Comparison of ENCODE assay signal across 8 mouse cellular contexts in genomic region chr4:84675171-84675973, GRCm38 (mm10). TPM values are rescaled to one million over a fixed set of nuclear protein-coding genes. Genes with fewer than 3 reads are reported as not detected.
DNase-seq lines count a peak whose midpoint lies in the region; ATAC-seq and TF ChIP-seq lines count a peak whose summit lies in the region.

Gene Bnc2, minus strand, starts transcription at chr4:84675275.

- TF ChIP-seq CTCF in ES-Bruce4 (IDR thresholded peaks at IDR 0.05; ENCODE audit: low read depth, low read length): no peak
- no peak for TF ChIP-seq CTCF in heart, postnatal 0 days (IDR thresholded peaks at IDR 0.05; ENCODE audit: low read depth)
- TF ChIP-seq CTCF in small intestine, adult 2 months (IDR thresholded peaks at IDR 0.05; ENCODE audit: extremely low read depth, insufficient read length, insufficient replicate concordance, low read depth, low read length): no peak

- peak within 1 kb of the TSS; percentile 91 for H3K4me2 ChIP-seq in heart, postnatal 0 days (ENCODE audit: low read depth, low read length)

- peak; percentile 82 for DNase-seq in ZHBTc4 (ENCODE audit: low read depth, low spot score)
- DNase-seq in forebrain, embryonic 10.5 days (ENCODE audit: extremely low spot score, low spot score): peak; percentile 62
- DNase-seq in heart, postnatal 0 days (ENCODE audit: low spot score): peak; percentile 40
- DNase-seq in kidney, postnatal 25 days: peak; percentile 45 to 67
- DNase-seq in left cerebral cortex, adult 11 months (ENCODE audit: low spot score): no peak

- H3K27me3 ChIP-seq in ES-Bruce4 (ENCODE audit: control insufficient read depth, insufficient read depth, low read length, poor library complexity, severe bottlenecking): no peaks in the 10 kb centered on the region
- H3K27me3 ChIP-seq in forebrain, embryonic 10.5 days (ENCODE audit: poor library complexity, severe bottlenecking): peaks cover 92% of the 10 kb centered on the region
- peaks cover 80% of the 10 kb centered on the region for H3K27me3 ChIP-seq in heart, postnatal 0 days (ENCODE audit: control insufficient read depth, insufficient read depth, low read length)
- H3K27me3 ChIP-seq in small intestine, adult 2 months (ENCODE audit: control insufficient read depth, insufficient read depth, low read length): peaks cover 22% of the 10 kb centered on the region

- no peaks in the 10 kb centered on the region for H3K4me1 ChIP-seq in ES-Bruce4 (ENCODE audit: control insufficient read depth, insufficient read depth, low read length)
- peaks cover 32% of the 10 kb centered on the region for H3K4me1 ChIP-seq in forebrain, embryonic 10.5 days
- no peaks in the 10 kb centered on the region for H3K4me1 ChIP-seq in heart, postnatal 0 days (ENCODE audit: control insufficient read depth, insufficient read depth)
- H3K4me1 ChIP-seq in small intestine, adult 2 months (ENCODE audit: control insufficient read depth, insufficient read depth, insufficient read length, low read length): no peaks in the 10 kb centered on the region; the same call in 1 of the 2 replicates

- peak within 1 kb of the TSS; percentile 64 for H3K4me3 ChIP-seq in ES-Bruce4 (ENCODE audit: low read depth, low read length)
- peak within 1 kb of the TSS; percentile 76 for H3K4me3 ChIP-seq in forebrain, embryonic 10.5 days
- H3K4me3 ChIP-seq in heart, postnatal 0 days (ENCODE audit: low read depth, low read length): peak within 1 kb of the TSS; percentile 60
- peak within 1 kb of the TSS; percentile 49 for H3K4me3 ChIP-seq in small intestine, adult 2 months (ENCODE audit: low read depth, low read length)

- TF ChIP-seq POLR2A in ES-Bruce4 (IDR thresholded peaks at IDR 0.05; ENCODE audit: insufficient read depth, low read length): no peak
- no peak for TF ChIP-seq POLR2A in small intestine, adult 2 months (IDR thresholded peaks at IDR 0.05; ENCODE audit: low read depth, low read length)

- H3K9ac ChIP-seq in ES-Bruce4 (ENCODE audit: low read depth, poor library complexity, severe bottlenecking): peak within 1 kb of the TSS; percentile 95
- H3K9ac ChIP-seq in heart, postnatal 0 days (replicated peaks; ENCODE audit: low read depth, low read length): peak within 1 kb of the TSS; percentile 47

- H3K36me3 ChIP-seq in ES-Bruce4 (ENCODE audit: control insufficient read depth, insufficient read depth, low read length, poor library complexity, severe bottlenecking): no peaks in the 10 kb centered on the region
- H3K36me3 ChIP-seq in forebrain, embryonic 10.5 days (replicated peaks): no peaks in the 10 kb centered on the region
- no peaks in the 10 kb centered on the region for H3K36me3 ChIP-seq in heart, postnatal 0 days (replicated peaks; ENCODE audit: control insufficient read depth, insufficient read depth, low read length)
- no peaks in the 10 kb centered on the region for H3K36me3 ChIP-seq in small intestine, adult 2 months (ENCODE audit: control insufficient read depth, insufficient read depth, low read length)

- H3K9me3 ChIP-seq in ES-Bruce4 (replicated peaks; ENCODE audit: control insufficient read depth, insufficient read depth, low read length, poor library complexity, severe bottlenecking): no peaks in the 10 kb centered on the region
- H3K9me3 ChIP-seq in forebrain, embryonic 10.5 days: no peaks in the 10 kb centered on the region
- no peaks in the 10 kb centered on the region for H3K9me3 ChIP-seq in heart, postnatal 0 days (replicated peaks; ENCODE audit: control insufficient read depth, low read length)

- under 1% methylated on average over 80 of the region's 80 CpGs for WGBS in forebrain, embryonic 10.5 days
- under 1% methylated on average over 77 of the region's 80 CpGs for WGBS in heart, postnatal 0 days
- 1% methylated on average over 80 of the region's 80 CpGs for WGBS in small intestine, adult 2 months

- peak; percentile 68 for ATAC-seq in heart, postnatal 0 days (ENCODE audit: insufficient read depth, low read depth)
- ATAC-seq in megakaryocyte, adult 5-6 weeks (ENCODE audit: poor library complexity, severe bottlenecking): peak; percentile 89

- peak within 1 kb of the TSS; percentile 70 for H3K27ac ChIP-seq in ES-Bruce4 (ENCODE audit: insufficient read depth, low read length)
- H3K27ac ChIP-seq in forebrain, embryonic 10.5 days: peak within 1 kb of the TSS; percentile 85
- no peak within 1 kb of the TSS for H3K27ac ChIP-seq in heart, postnatal 0 days (ENCODE audit: low read depth)
- peak within 1 kb of the TSS; percentile 59; the same call in 1 of the 2 replicates for H3K27ac ChIP-seq in small intestine, adult 2 months (ENCODE audit: insufficient read depth, low read depth, low read length)

- no peak for TF ChIP-seq EP300 in ES-Bruce4 (IDR thresholded peaks at IDR 0.05; ENCODE audit: insufficient read depth, low read depth, low read length)
- no peak for TF ChIP-seq EP300 in heart, postnatal 0 days (IDR thresholded peaks at IDR 0.05; ENCODE audit: low read depth)

RNA-seq across cellular contexts. Expression of gene Bnc2, which starts in this region (rescaled TPM):
- 7.2 and 7.8 TPM in 2 replicates for polyA plus RNA-seq in ES-Bruce4 (2011; ENCODE audit: insufficient read depth, insufficient read length, low read depth, missing spikeins)
- 4.2 and 4.7 TPM in 2 replicates for polyA plus RNA-seq in forebrain, embryonic 10.5 days (2016; fragmentation: Nextera tagmentation; extraction: Ambion mirVana)
- total RNA-seq in heart, postnatal 0 days (2014; rRNA removed; ENCODE audit: low replicate concordance): 2.3 and 4.3 TPM in 2 replicates
- 0.49 and 0.93 TPM in 2 replicates for polyA plus RNA-seq in heart, postnatal 0 days (2015; fragmentation: Nextera tagmentation; extraction: Ambion mirVana)
- not detected in 2 replicates for total RNA-seq in megakaryocyte, adult 5-6 weeks (2015)
- total RNA-seq in megakaryocyte, adult 5-6 weeks (2017): not detected in 2 replicates
- 0.72 and 1.1 TPM in 2 replicates for polyA plus RNA-seq in small intestine, adult 2 months (2012; rRNA removed)

Comparison
In these comparisons a context has a peak if more than half of its experiments do, and no peak if none do; other contexts are left out.
1. Peak in ATAC-seq in megakaryocyte, adult 5-6 weeks; RNA of the gene not detected or under 1 TPM.